Mouse (Mus musculus) testis, adult 2 months (tissue): Measurements from ENCODE around the gene Tenm4.

Experiments used
- CTCF ChIP-seq: fragments of 200-500 bp; IDR thresholded peaks from 2 replicates; pipeline ENCODE4 v1.5.1; 2012; ENCODE audit warnings: low read depth, mild to moderate bottlenecking, inconsistent platforms, low read length, moderate library complexity; ENCODE audit not compliant: control insufficient read depth, insufficient read depth, insufficient replicate concordance
- POLR2A ChIP-seq: fragments of 200-500 bp; IDR thresholded peaks from 2 replicates; pipeline ENCODE4 v1.6.1; 2012; ENCODE audit warnings: low read depth, mild to moderate bottlenecking, inconsistent platforms, low read length, moderate library complexity; ENCODE audit not compliant: control insufficient read depth

- TF ChIP-seq CTCF = no peak
- no peak for TF ChIP-seq POLR2A
These were observed 124.9 kb downstream of the Tenm4 start for GRCm38 (mm10) chr7:96295959-96296358.
